Mouse (Mus musculus) neural tube, embryonic 14.5 days (tissue): ENCODE data around the gene Znrf1. TPM values are rescaled to one million over a fixed set of nuclear protein-coding genes. Genes with fewer than 3 reads are reported as not detected.

Experiments used
- ATAC-seq: fragments of 200-750 bp; cut with Nextera tagmentation; 2 replicates; pipeline ENCODE4 v1.8.0; 2017; ENCODE audit warnings: low read depth, mild to moderate bottlenecking, moderate TSS enrichment, moderate library complexity
- H3K27ac ChIP-seq: fragments of 300-500 bp; sonication (generic); 2 replicates; pipeline ENCODE4 v1.5.1; 2014; ENCODE audit warnings: low read depth, mild to moderate bottlenecking, control low read depth, low read length, moderate library complexity, mixed read lengths
- H3K27me3 ChIP-seq: fragments of 300-500 bp; sonication (generic); 2 replicates; pipeline ENCODE4 v1.6.1; 2014; ENCODE audit warnings: low read length; ENCODE audit not compliant: control insufficient read depth, insufficient read depth
- H3K36me3 ChIP-seq: fragments of 300-500 bp; sonication (generic); 2 replicates; pipeline ENCODE4 v1.6.1; 2014; ENCODE audit warnings: low read length, mixed read lengths; ENCODE audit not compliant: control insufficient read depth, insufficient read depth
- H3K4me1 ChIP-seq: fragments of 300-500 bp; sonication (generic); 2 replicates; pipeline ENCODE4 v1.6.1; 2014; ENCODE audit warnings: low read length; ENCODE audit not compliant: control insufficient read depth, insufficient read depth
- H3K4me2 ChIP-seq: fragments of 300-500 bp; sonication (generic); 2 replicates; pipeline ENCODE4 v1.6.1; 2014; ENCODE audit warnings: mild to moderate bottlenecking, low read depth, low read length, control low read depth
- H3K4me3 ChIP-seq: fragments of 300-500 bp; sonication (generic); 2 replicates; pipeline ENCODE4 v1.5.1; 2014; ENCODE audit warnings: low read depth, low read length, control low read depth, mixed read lengths
- H3K9ac ChIP-seq: fragments of 300-500 bp; sonication (generic); replicated peaks from 2 replicates; pipeline ENCODE4 v1.6.1; 2014; ENCODE audit warnings: low read depth, mild to moderate bottlenecking, control low read depth, low read length, mixed read lengths
- H3K9me3 ChIP-seq: fragments of 300-500 bp; sonication (generic); 2 replicates; pipeline ENCODE4 v1.6.1; 2016; ENCODE audit warnings: low read length; ENCODE audit not compliant: control insufficient read depth
- WGBS: fragments of 180-500 bp; shearing (Covaris S2); extraction: QIAGEN DNeasy Blood & Tissue Kit; methylation state at CpG from one replicate; pipeline ENCODE4 v1.1.7; 2014; 5-methylcytosine and 5-hydroxymethylcytosine counted together
- polyA plus RNA-seq: library from polyadenylated mRNA; unstranded; fragments of >200 nt; fragmentation: Nextera tagmentation; extraction: Ambion mirVana; gene quantifications from 2 replicates; pipeline ENCODE4 v1.2.1, GENCODE M21; 2014

Gene Znrf1
- polyA plus RNA-seq, 1 experiment from 2014 or later: 96.5 TPM

DNA sequence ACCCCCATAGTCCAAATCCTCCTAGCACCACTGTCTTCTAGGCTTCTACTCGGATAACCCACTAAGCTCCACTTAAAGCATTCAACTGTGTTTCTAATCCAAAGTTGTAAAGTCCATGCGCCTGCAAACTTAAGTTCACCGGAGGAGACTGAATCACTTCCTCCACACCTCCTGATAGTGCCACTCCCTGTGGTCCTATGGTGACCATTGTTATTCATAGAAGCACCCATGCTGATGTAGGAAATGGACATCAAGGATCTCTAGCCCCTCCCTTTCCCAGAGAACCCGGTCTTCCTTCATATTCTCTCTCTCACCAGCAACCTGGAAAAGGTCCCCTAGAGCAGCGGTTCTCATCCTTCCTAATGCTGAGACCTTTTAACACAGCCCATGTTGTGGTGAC is 77.3 kb downstream of the Znrf1 start:
- Histone ChIP-seq H3K4me1 (no peaks in the 10 kb centered on the region), H3K9ac (no peak overlapping the region), H3K27ac (no peak overlapping the region), H3K36me3 (no peaks in the 10 kb centered on the region), H3K27me3 (no peaks in the 10 kb centered on the region), H3K4me2 (no peak overlapping the region), H3K9me3 (no peaks in the 10 kb centered on the region), H3K4me3 (no peak overlapping the region)
- WGBS: 77% methylated on average over 5 of the region's 5 CpGs
- ATAC-seq: no peak

DNA sequence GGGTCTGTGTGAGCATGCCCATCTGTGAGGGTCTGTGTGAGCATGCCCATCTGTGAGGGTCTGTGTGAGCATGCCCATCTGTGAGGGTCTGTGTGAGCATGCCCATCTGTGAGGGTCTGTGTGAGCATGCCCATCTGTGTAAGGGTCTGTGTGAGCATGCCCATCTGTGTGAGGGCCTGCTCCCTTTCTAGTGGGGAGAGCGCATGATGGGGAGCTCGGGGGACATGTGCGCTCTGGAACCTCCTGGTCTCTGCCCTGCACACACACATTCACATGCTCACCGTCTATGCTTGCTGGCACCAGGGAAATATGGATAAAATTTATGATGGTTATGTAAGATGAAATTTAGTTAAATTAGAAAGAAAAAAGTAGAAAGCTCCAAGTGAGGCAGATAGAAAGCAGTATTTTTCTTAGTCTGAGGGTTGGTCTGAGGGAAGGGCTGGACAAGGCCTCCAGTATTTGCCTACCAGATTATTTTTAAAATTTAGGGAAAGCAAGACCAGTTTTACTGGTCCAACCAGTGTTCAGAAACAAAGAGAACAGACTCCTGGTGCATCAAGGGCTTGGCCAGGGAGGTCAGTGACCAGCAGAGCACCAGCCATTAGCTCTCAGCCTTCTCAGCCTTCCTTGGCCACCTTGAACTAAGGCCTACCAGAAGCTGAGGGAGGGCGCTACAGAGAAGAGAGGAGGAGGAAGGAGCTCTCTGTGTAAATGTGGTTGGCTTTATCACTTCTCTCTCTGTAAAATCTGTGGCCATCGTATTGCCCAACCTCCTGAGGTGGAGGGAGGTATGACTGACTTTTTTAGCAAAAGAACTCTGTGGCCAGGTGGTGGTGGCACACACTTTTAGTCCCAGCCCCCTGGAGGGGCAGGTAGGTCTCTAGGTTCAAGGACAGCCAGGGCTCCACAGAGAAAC is 79.1 kb downstream of the Znrf1 start:
- ATAC-seq: no peak
- WGBS: 84% methylated on average over 6 of the region's 6 CpGs
- H3K4me2 ChIP-seq: no peak overlapping the region

DNA sequence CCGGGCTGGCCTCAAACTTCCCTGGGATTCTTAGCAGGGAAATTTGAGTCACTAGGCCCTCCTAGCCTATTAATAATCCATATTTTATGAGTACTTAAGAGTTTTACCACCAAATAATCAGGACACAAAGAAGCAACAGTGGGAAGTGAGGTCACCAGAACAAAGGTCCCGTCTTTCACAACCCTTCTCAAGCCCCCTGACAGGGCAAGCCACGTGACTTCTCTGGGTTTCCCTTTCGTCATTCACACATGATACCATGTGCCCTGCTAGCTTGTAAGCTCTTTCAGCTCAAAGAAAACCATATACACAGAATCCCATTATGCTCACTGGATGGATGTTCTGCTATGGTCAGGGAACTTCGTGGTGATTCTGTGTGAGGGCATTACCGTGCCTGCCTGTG is 81.9 kb downstream of the Znrf1 start:
- Histone ChIP-seq H3K9me3 (no peaks in the 10 kb centered on the region), H3K27me3 (no peaks in the 10 kb centered on the region), H3K4me2 (no peak overlapping the region), H3K9ac (no peak overlapping the region), H3K36me3 (peaks cover 3% of the 10 kb centered on the region; the same call in 1 of the 2 replicates), H3K4me1 (no peaks in the 10 kb centered on the region), H3K4me3 (no peak overlapping the region), H3K27ac (no peak overlapping the region)
- WGBS: 63% methylated on average over 6 of the region's 6 CpGs
- no peak for ATAC-seq

More for the DNA sequence above, 79.1 kb downstream of the Znrf1 start:
- H3K4me3 ChIP-seq: no peak overlapping the region
- H3K27ac ChIP-seq: no peak overlapping the region
- H3K4me1 ChIP-seq: no peaks in the 10 kb centered on the region
- H3K9ac ChIP-seq: no peak overlapping the region
- H3K9me3 ChIP-seq: no peaks in the 10 kb centered on the region
- no peaks in the 10 kb centered on the region for H3K36me3 ChIP-seq
- H3K27me3 ChIP-seq: no peaks in the 10 kb centered on the region

DNA sequence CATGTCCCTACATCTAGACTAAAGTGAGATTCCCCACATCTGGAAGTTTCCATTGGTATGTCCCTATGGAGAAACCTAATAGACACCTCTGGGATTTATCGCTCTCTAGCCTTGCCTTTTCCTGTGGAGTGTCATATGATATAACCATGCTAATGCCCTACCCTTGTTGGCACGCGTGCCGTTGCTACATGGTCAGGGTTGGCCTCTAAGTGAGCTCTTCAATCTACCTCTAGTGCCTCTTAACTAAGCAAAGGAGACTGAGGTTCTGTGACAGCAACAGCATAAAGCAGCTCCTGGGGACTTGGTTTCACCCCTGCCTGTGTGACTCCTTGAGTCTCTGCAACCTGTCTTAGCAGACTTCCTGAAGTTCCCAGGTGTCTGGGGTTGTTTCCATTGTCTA is 82.4 kb downstream of the Znrf1 start:
- ATAC-seq: no peak
- WGBS: 84% methylated on average over 4 of the region's 4 CpGs
- H3K4me2 ChIP-seq: no peak overlapping the region
- H3K27me3 ChIP-seq: no peaks in the 10 kb centered on the region
- H3K27ac ChIP-seq: no peak overlapping the region
- H3K9me3 ChIP-seq: no peaks in the 10 kb centered on the region
- H3K4me1 ChIP-seq: no peaks in the 10 kb centered on the region
- peaks cover 3% of the 10 kb centered on the region; the same call in 1 of the 2 replicates for H3K36me3 ChIP-seq
- H3K9ac ChIP-seq: no peak overlapping the region
- no peak overlapping the region for H3K4me3 ChIP-seq

DNA sequence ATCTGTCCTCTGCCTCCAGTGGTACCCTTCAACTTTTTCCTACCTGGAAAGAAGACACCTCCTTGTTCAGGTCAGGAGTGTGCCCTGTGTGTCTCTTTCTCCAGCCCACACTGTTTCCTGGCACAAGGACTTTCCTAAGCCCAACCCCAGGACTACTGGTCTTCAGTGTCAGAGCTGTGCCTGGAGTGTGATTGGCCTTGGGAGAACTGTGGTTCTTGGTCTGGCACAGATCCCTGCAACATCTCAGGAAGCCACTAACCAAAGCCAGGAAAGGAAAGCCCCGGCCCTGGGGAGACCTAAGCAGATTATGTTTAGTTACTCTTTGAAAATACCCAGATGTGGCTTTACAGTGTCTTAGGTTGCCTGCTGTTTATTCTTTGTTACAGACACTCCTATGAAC is 84.0 kb downstream of the Znrf1 start:
- Histone ChIP-seq H3K4me3 (no peak overlapping the region), H3K9ac (no peak overlapping the region), H3K27ac (no peak overlapping the region), H3K36me3 (peaks cover 9% of the 10 kb centered on the region; the same call in 1 of the 2 replicates), H3K4me2 (no peak overlapping the region), H3K9me3 (no peaks in the 10 kb centered on the region), H3K4me1 (no peaks in the 10 kb centered on the region), H3K27me3 (no peaks in the 10 kb centered on the region)
- no peak for ATAC-seq
- 88% methylated on average over 1 of the region's 1 CpGs for WGBS

DNA sequence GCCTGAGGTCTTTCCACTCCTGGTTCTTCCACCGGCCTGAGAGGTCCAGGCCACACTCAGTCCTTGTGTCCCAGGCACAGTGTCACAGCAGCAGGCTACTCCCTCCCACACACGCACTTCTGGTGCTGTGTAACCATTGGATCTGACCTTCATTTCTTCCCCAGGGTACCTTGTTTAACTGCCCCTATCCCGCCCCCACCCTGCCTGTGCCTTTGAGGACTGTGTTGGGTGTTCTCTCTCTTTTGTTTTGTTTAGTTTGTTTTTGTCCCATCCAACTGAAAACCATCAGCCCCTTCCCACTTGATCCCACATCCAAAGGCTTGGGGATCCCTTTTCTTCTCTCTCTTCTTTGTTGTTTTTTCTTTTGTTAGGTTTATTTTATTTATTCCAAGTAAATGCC is 86.2 kb downstream of the Znrf1 start:
- Histone ChIP-seq H3K4me2 (no peak overlapping the region), H3K4me3 (no peak overlapping the region), H3K27me3 (no peaks in the 10 kb centered on the region), H3K36me3 (peaks cover 9% of the 10 kb centered on the region; the same call in 1 of the 2 replicates), H3K9ac (no peak overlapping the region), H3K4me1 (no peaks in the 10 kb centered on the region), H3K27ac (no peak overlapping the region), H3K9me3 (no peaks in the 10 kb centered on the region)
- ATAC-seq: no peak
- 63% methylated on average over 3 of the region's 3 CpGs for WGBS

DNA sequence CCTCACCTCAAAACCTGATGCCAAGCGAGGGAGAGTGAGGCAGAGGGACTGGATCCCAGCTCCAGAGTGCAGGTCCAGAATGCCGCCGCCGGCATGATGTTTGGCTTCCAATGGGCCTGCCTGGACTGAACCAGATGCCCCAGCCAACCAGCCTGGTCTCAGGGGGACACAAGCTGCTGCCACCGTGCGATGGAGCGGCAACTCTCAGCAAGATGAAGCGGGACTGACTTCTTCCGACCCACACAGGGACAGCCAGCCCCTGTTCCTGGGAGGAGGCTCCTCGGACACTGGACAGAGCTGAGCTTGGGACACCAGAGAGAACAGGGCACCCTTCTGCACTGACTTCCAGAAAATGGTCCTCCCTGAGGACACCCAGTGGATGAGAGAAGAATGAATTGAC is 86.7 kb downstream of the Znrf1 start:
- Histone ChIP-seq H3K4me2 (no peak overlapping the region), H3K36me3 (peaks cover 9% of the 10 kb centered on the region; the same call in 1 of the 2 replicates), H3K9me3 (no peaks in the 10 kb centered on the region), H3K27me3 (no peaks in the 10 kb centered on the region), H3K4me1 (no peaks in the 10 kb centered on the region), H3K4me3 (no peak overlapping the region), H3K27ac (no peak overlapping the region), H3K9ac (no peak overlapping the region)
- WGBS: 62% methylated on average over 10 of the region's 10 CpGs
- no peak for ATAC-seq

DNA sequence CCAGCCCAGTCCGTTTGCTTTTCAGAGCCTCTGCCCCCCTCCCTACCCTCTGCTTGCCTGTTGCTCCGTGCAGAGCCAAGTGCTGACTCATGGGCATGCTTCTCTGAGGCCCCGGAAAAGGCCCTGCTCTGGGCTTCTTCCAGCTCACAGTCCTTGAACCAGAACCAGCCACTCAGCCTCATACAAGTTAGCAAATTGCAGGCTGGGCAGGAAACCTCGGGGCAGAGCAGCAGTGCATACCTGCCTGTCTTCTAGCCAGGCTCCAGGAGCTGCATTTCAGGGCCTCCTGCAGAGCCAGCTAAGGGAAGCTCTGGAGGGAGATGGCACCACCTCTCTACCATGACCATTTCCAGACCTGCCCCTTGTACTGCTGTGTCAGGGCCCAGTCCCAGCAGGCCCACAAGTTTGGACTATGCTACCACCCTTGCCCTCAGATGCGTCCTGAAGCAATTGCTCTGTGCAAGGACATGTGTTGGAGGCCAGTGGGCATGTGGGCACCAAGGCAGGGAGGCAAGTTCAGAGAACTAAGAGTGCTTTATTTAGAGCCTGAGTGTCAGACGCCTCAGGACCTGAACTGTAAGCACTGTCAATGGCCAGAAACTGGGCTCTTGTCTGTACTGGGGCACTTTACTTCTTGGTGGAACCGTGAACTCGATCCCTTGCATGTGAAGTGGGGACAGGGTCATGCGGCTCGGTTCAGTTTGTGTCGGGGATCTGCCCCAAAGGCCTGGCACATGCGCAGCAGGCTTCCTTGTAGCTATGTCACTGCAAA is 88.4 kb downstream of the Znrf1 start:
- Histone ChIP-seq H3K4me3 (no peak overlapping the region), H3K4me1 (no peaks in the 10 kb centered on the region), H3K9me3 (no peaks in the 10 kb centered on the region), H3K9ac (no peak overlapping the region), H3K36me3 (peaks cover 9% of the 10 kb centered on the region; the same call in 1 of the 2 replicates), H3K4me2 (no peak overlapping the region), H3K27ac (no peak overlapping the region), H3K27me3 (no peaks in the 10 kb centered on the region)
- 85% methylated on average over 12 of the region's 12 CpGs for WGBS
- ATAC-seq: no peak

DNA sequence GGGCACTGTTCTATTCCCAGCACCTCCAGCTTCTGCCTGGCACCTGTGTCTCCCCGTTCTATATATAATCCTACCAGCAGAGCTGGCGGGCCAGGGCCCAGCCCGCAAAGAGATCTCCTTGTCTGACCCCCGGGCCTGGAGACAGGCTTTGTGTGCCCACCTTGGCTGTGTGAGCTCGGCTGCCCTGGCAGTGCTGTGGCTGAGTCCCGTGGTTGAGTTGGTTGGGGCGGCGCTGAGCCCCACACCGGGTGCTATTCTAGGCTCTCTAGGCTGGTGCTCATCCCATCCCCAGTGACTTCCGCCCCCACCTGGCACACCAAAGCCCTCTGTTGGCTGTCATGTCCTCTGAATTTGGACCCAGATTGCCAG is 88.9 kb downstream of the Znrf1 start:
- H3K4me3 ChIP-seq: no peak overlapping the region
- H3K36me3 ChIP-seq: peaks cover 9% of the 10 kb centered on the region; the same call in 1 of the 2 replicates
- no peaks in the 10 kb centered on the region for H3K4me1 ChIP-seq
- no peaks in the 10 kb centered on the region for H3K9me3 ChIP-seq
- no peak overlapping the region for H3K9ac ChIP-seq
- whole genome bisulfite sequencing: 94% methylated on average over 10 of the region's 10 CpGs
- no peaks in the 10 kb centered on the region for H3K27me3 ChIP-seq
- no peak overlapping the region for H3K27ac ChIP-seq
- no peak overlapping the region for H3K4me2 ChIP-seq
- no peak for ATAC-seq
